Comparison of ENCODE assay signal across 8 mouse cellular contexts in the genomic region with DNA sequence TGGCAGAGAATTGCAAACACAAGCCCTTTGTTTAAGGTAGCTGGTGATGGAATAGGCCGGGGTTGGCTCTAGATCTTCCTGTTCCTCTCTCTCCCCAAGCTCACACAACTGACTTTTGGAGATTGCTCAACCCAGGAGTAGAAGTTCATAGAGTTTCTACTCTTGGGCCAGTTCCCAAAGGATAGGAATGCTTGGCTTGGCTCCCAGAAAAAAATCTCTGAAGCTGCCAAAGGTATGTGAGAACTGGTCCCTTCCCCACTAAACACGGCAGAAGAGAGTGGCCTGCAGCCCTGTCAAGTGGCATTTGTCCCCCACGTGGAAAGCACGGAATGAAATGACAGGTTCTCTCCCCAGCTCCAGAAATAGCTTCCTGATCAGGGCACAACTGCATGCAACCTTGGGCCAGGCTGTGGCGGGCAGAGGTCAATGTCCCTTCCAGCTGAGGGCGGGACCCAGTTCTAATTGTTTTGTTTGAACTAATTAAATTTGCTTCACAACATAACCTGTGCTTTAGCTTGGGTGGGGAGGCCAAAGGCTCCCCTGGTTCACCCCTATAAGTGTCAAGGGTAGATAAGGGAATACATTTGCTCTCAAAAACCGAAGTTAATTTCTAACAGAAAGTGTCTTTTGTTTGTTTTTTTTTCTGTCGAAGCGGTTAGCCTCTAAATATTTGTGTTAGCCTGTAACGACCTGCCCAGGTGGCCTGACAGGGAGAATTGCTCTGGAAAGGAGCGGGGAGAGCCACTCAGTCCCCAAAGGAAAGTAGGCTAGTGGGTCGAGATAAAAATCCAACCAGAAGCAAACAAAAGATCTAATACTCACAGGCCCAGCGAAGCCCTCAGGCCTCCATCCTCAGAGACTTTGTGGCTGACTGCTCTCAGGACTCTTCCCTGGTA.
DNase-seq lines count a peak whose midpoint lies in the region; ATAC-seq lines count a peak whose summit lies in the region.

No protein-coding gene starts in this region.

- peak overlapping the region; percentile 23; the same call in 1 of the 2 replicates for H3K4me2 ChIP-seq in heart, embryonic 12.5 days

- H3K9me3 ChIP-seq in heart, embryonic 12.5 days (replicated peaks), result no peaks in the 10 kb centered on the region

- 20% methylated on average over 13 of the region's 13 CpGs for WGBS in heart, embryonic 12.5 days

- ATAC-seq in heart, embryonic 12.5 days (ENCODE audit: insufficient number of reproducible peaks, low FRiP score), result peak; percentile 53
- ATAC-seq in CD4-positive, CD25-positive, alpha-beta regulatory T cell, adult 4 months, result no peak

- H3K36me3 ChIP-seq in heart, embryonic 12.5 days, result no peaks in the 10 kb centered on the region

- H3K9ac ChIP-seq in heart, embryonic 12.5 days, result peak overlapping the region; percentile 22; the same call in 1 of the 2 replicates

- no peaks in the 10 kb centered on the region for H3K27me3 ChIP-seq in heart, embryonic 12.5 days (replicated peaks)

- H3K27ac ChIP-seq in heart, embryonic 12.5 days (ENCODE audit: poor library complexity, severe bottlenecking), result peak overlapping the region; percentile 89

- H3K4me1 ChIP-seq in heart, embryonic 12.5 days (replicated peaks), result peaks cover 88% of the 10 kb centered on the region

- peak; percentile 52 for DNase-seq in embryo, embryonic 10 days (ENCODE audit: low spot score)
- no peak for DNase-seq in embryo, embryonic 10.5 days (ENCODE audit: low spot score)
- DNase-seq in cerebellum, adult 9-11 months, result peak; percentile 78
- DNase-seq in kidney, postnatal 14 days, result peak; percentile 90
- peak; percentile 84 to 86 for DNase-seq in lung, postnatal 4 days
- DNase-seq in frontal cortex, postnatal 36 days (ENCODE audit: low spot score in 2 of 2), result no peak

- H3K4me3 ChIP-seq in heart, embryonic 12.5 days, result no peak overlapping the region

Comparison
In these comparisons a context has a peak if more than half of its experiments do, and no peak if none do; other contexts are left out.
1. DNase-seq: peak in embryo, embryonic 10 days (single experiment), cerebellum, adult 9-11 months (single experiment), kidney, postnatal 14 days (single experiment) and lung, postnatal 4 days (2 of 2); none in embryo, embryonic 10.5 days (single experiment) and frontal cortex, postnatal 36 days (0 of 2).